ENCODE assay signal across 9 mouse cellular contexts in genomic region chr8:66913616-66914536, GRCm38 (mm10). TPM values are rescaled to one million over a fixed set of nuclear protein-coding genes. Genes with fewer than 3 reads are reported as not detected.
DNase-seq lines count a peak whose midpoint lies in the region; ATAC-seq and TF ChIP-seq lines count a peak whose summit lies in the region.
"Had no signal": no experiment of that assay in that cellular context is flagged by ENCODE, and none has a peak within 500 bp of the region (broad histone marks: within the 10 kb centered on the region; RNA-seq: fewer than 3 reads in every experiment).

No protein-coding gene starts in this region.

- H3K27me3 ChIP-seq in cerebellum, adult 2 months (ENCODE audit: control insufficient read depth, insufficient read depth, low read length) = no peaks in the 10 kb centered on the region

- TF ChIP-seq POLR2A in cerebellum, adult 2 months (IDR thresholded peaks at IDR 0.05; ENCODE audit: borderline replicate concordance, insufficient read depth, low read length) = no peak

- ATAC-seq in hematopoietic stem cell, adult 5-6 weeks (replicated peaks in 1 of 2; ENCODE audit: insufficient read depth in 1 of 2, low FRiP score in 2 of 2, low TSS enrichment in 1 of 2, low read depth in 1 of 2, poor library complexity in 2 of 2, severe bottlenecking in 2 of 2) = peak; percentile 80 to 83

- H3K27ac ChIP-seq in layer of hippocampus, adult 2 months = no peak overlapping the region
- no peak overlapping the region for H3K27ac ChIP-seq in cerebellum, adult 2 months (ENCODE audit: insufficient read depth, low read length)
- H3K27ac ChIP-seq: macrophage had no signal

- DNase-seq in layer of hippocampus, adult 2 months (ENCODE audit: low spot score in 2 of 2) = peak in 1 of 2 experiments; percentile 17
- no peak for DNase-seq in layer of hippocampus, adult 9-10 months (ENCODE audit: low spot score)
- DNase-seq in ES-CJ7 (ENCODE audit: low read depth, low spot score) = peak; percentile 90
- peak; percentile 74 for DNase-seq in adrenal gland, postnatal 10 days
- peak; percentile 18 for DNase-seq in lung, postnatal 25 days (ENCODE audit: low spot score)
- peak; percentile 2 to 16 for DNase-seq in urinary bladder, postnatal 36 days (ENCODE audit: low spot score in 2 of 2)
- DNase-seq in cerebellum, adult 2 months = no peak

- 58% methylated on average over 14 of the region's 14 CpGs for WGBS in cerebellum, adult 2 months

- peak; percentile 72 for TF ChIP-seq CTCF in layer of hippocampus, adult 2 months (conservative IDR thresholded peaks at IDR 0.05)
- TF ChIP-seq CTCF in cerebellum, adult 2 months (IDR thresholded peaks at IDR 0.05; ENCODE audit: borderline replicate concordance, insufficient read depth, low read depth, low read length) = no peak; the same call in 1 of the 2 replicates

- no peaks in the 10 kb centered on the region for H3K4me1 ChIP-seq in cerebellum, adult 2 months (ENCODE audit: control insufficient read depth, insufficient read depth, low read length)

- no peak overlapping the region for H3K4me3 ChIP-seq in layer of hippocampus, adult 2 months
- H3K4me3 ChIP-seq in cerebellum, adult 2 months (replicated peaks; ENCODE audit: insufficient read depth, low read depth, low read length) = no peak overlapping the region

RNA-seq across cellular contexts. Expression of gene Naf1, which starts 53.9 kb away (rescaled TPM):
- total RNA-seq in layer of hippocampus, adult 2 months (2021) = 10 to 100 TPM; 13.8 to 13.9 TPM
- total RNA-seq in adrenal gland, postnatal 10 days (2021) = 10 to 100 TPM; 12.2 to 12.7 TPM
- total RNA-seq in hematopoietic stem cell, adult 5-6 weeks (2017) = 14.2 and 15.5 TPM in 2 replicates
- 6.4 and 7.0 TPM in 2 replicates for polyA plus RNA-seq in cerebellum, adult 2 months (2012; rRNA removed)

Comparison
In these comparisons a context has a peak if more than half of its experiments do, and no peak if none do; other contexts are left out.
1. DNase-seq: peak in ES-CJ7 (single experiment), adrenal gland, postnatal 10 days (single experiment), lung, postnatal 25 days (single experiment) and urinary bladder, postnatal 36 days (2 of 2); none in layer of hippocampus, adult 9-10 months (single experiment) and cerebellum, adult 2 months (0 of 2).